Mouse (Mus musculus): Measurements from ENCODE around the gene Gdf7.

DNA sequence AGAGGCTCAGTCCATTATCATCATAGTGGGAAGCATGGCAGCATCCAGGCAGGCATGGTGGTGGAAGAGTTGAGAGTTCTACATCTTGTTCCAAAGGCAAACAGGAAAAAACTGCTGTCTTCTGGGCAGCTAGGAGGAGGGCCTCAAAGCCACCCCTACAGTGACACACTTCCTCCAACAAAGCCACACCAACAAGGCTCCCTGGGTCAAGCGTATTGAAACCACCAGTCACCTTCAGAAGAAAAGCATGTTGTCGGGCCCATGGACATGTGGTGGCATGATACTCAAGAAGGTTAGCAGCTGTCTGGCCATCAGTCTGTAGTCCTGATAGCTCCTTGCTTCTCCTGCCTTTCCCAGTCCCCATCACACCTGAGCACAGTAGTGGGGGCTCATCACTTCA, 33.7 kb upstream of the Gdf7 start:
- TF ChIP-seq CTCF (conservative IDR thresholded peaks at IDR 0.05; ENCODE audit: low read length) (no peak), NANOG (IDR thresholded peaks at IDR 0.05; ENCODE audit: borderline replicate concordance, low read length) (no peak), POU5F1 (IDR thresholded peaks at IDR 0.05; ENCODE audit: borderline replicate concordance, low read length) (no peak)

Data from E14TG2a.4 (cell line).